ENCODE assay signal across 1 mouse cellular context in the genomic region with DNA sequence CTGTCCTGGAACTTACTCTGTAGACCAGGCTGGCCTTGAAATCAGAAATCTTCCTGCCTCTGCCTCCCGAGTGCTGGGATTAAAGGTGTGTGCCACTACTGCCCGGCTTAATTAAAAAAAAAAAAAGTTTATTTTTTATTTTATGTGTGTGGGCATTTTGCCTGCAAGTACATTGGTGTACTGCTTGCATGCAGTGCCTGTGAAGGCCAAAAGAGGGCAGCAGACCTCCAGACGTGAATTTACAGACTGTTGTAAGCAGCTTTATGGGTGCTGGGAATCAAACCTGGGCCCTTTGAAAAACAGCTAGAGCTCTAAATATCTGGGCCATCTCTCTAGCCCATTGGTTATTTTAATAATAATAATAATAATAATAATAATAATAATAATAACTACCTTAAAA.
TF ChIP-seq lines count a peak whose summit lies in the region.

No protein-coding gene starts in this region.

TF ChIP-seq in MEL, 35 proteins besides CTCF, POLR2A, EP300 and RAD21 (continued from another document):
- TF ChIP-seq MXI1 (IDR thresholded peaks at IDR 0.05; ENCODE audit: low read depth, low read length): no peak
